Mouse (Mus musculus) midbrain, embryonic 11.5 days (tissue): Measurements from ENCODE around the gene 1700086D15Rik. TPM values are rescaled to one million over a fixed set of nuclear protein-coding genes. Genes with fewer than 3 reads are reported as not detected.

Source experiments
- polyA plus RNA-seq: library from polyadenylated mRNA; unstranded; fragments of >200 nt; fragmentation: Nextera tagmentation; extraction: Ambion mirVana; gene quantifications from 2 replicates; pipeline ENCODE4 v1.2.1, GENCODE M21; 2014

Gene 1700086D15Rik
- polyA plus RNA-seq, 1 experiment from 2014 or later, result not detected

Other genes with a start within 250 kb of the 1700086D15Rik start
- gene Elac2, start 180.9 kb downstream of the 1700086D15Rik start, polyA plus RNA-seq, result 32.2 and 32.3 TPM in 2 replicates
- gene Arhgap44, start 3.1 kb upstream of the 1700086D15Rik start, polyA plus RNA-seq, result 4.0 and 4.9 TPM in 2 replicates
- gene Myocd, start 110.1 kb upstream of the 1700086D15Rik start, polyA plus RNA-seq, result 1.9 and 2.4 TPM in 2 replicates